Mouse (Mus musculus) hindbrain, postnatal 0 days (tissue): ENCODE measurements around the gene Haus2. TPM values are rescaled to one million over a fixed set of nuclear protein-coding genes. Genes with fewer than 3 reads are reported as not detected.

Source experiments
- ATAC-seq: fragments of 200-750 bp; cut with Nextera tagmentation; 2 replicates; pipeline ENCODE4 v1.8.0; 2017; ENCODE audit warnings: mild to moderate bottlenecking, moderate TSS enrichment, moderate library complexity
- DNase-seq: peaks from one replicate; pipeline ENCODE4 v3.0.0-alpha.2; 2015; ENCODE audit warnings: low spot score
- H3K27ac ChIP-seq: fragments of 300-500 bp; sonication (generic); 2 replicates; pipeline ENCODE4 v1.5.1; 2014; ENCODE audit warnings: mild to moderate bottlenecking
- H3K27me3 ChIP-seq: fragments of 300-500 bp; sonication (generic); 2 replicates; pipeline ENCODE4 v1.6.1; 2014; ENCODE audit warnings: low read length, mixed read lengths; ENCODE audit not compliant: insufficient read depth
- H3K36me3 ChIP-seq: fragments of 300-500 bp; sonication (generic); 2 replicates; pipeline ENCODE4 v1.6.1; 2014; ENCODE audit warnings: low read length, mixed read lengths; ENCODE audit not compliant: insufficient read depth
- H3K4me1 ChIP-seq: fragments of 300-500 bp; sonication (generic); 2 replicates; pipeline ENCODE4 v1.6.1; 2014; ENCODE audit warnings: antibody characterized with exemption, low read length, mixed read lengths; ENCODE audit not compliant: insufficient read depth
- H3K4me2 ChIP-seq: fragments of 300-500 bp; sonication (generic); 2 replicates; pipeline ENCODE4 v1.6.1; 2014; ENCODE audit warnings: low read depth, mild to moderate bottlenecking, low read length, moderate library complexity, mixed read lengths
- H3K4me3 ChIP-seq: fragments of 300-500 bp; sonication (generic); 2 replicates; pipeline ENCODE4 v1.5.1; 2014; ENCODE audit warnings: low read length
- H3K9ac ChIP-seq: fragments of 300-500 bp; sonication (generic); replicated peaks from 2 replicates; pipeline ENCODE4 v1.6.1; 2014; ENCODE audit warnings: mild to moderate bottlenecking, low read length, moderate library complexity, mixed read lengths
- H3K9me3 ChIP-seq: fragments of 300-500 bp; sonication (generic); 2 replicates; pipeline ENCODE4 v1.6.1; 2016; ENCODE audit warnings: low read length, mixed read lengths
- CTCF ChIP-seq: IDR thresholded peaks from 2 replicates; pipeline ENCODE4 v1.5.1; 2016; ENCODE audit warnings: antibody characterized with exemption, control low read depth, low read depth
- WGBS: fragments of 180-500 bp; shearing (Covaris S2); extraction: QIAGEN DNeasy Blood & Tissue Kit; methylation state at CpG from one replicate; pipeline ENCODE4 v1.1.7; 2014; 5-methylcytosine and 5-hydroxymethylcytosine counted together
- polyA plus RNA-seq: library from polyadenylated mRNA; unstranded; fragments of >200 nt; fragmentation: Nextera tagmentation; extraction: Ambion mirVana; gene quantifications from 2 replicates; pipeline ENCODE4 v1.2.1, GENCODE M21; 2015
- total RNA-seq: library from RNA; depleted of rRNA; stranded (reverse); fragments of >200 nt; gene quantifications from 2 replicates; pipeline ENCODE4 v1.2.3, GENCODE M21; 2014

The Haus2 gene
- total and polyA plus RNA-seq, 2 experiments from 2014 or later: 22.7 to 37.2 TPM

- no peak overlapping the region for H3K4me3 ChIP-seq
- ATAC-seq (no peak), DNase-seq (no peak)
- H3K27me3 ChIP-seq: no peaks in the 10 kb centered on the region
- no peaks in the 10 kb centered on the region for H3K9me3 ChIP-seq
- no peak for TF ChIP-seq CTCF
- H3K36me3 ChIP-seq: no peaks in the 10 kb centered on the region
- H3K9ac ChIP-seq: no peak overlapping the region
- no peak overlapping the region for H3K27ac ChIP-seq
- 0 out of 2 replicates have a peak, but pooled peaks cover 4% of the 10 kb centered on the region for H3K4me1 ChIP-seq
- no peak overlapping the region for H3K4me2 ChIP-seq
- 82% methylated on average over 2 of the region's 2 CpGs for WGBS
Observed at GRCm38 (mm10) chr2:120654693-120655092, 45.5 kb downstream of the Haus2 start.

- Histone ChIP-seq H3K36me3 (no peaks in the 10 kb centered on the region), H3K9me3 (no peaks in the 10 kb centered on the region), H3K27me3 (no peaks in the 10 kb centered on the region), H3K9ac (no peak overlapping the region), H3K4me1 (0 out of 2 replicates have a peak, but pooled peaks cover 4% of the 10 kb centered on the region), H3K4me3 (no peak overlapping the region), H3K27ac (no peak overlapping the region), H3K4me2 (no peak overlapping the region)
- WGBS: 93% methylated on average over 5 of the region's 5 CpGs
- DNase-seq (no peak), ATAC-seq (no peak)
- no peak for TF ChIP-seq CTCF
Observed at GRCm38 (mm10) chr2:120655905-120656304, 46.7 kb downstream of the Haus2 start.

GRCm38 (mm10) chr2:120656711-120657110 is 47.5 kb downstream of the Haus2 start:
- Histone ChIP-seq H3K4me2 (no peak overlapping the region), H3K36me3 (no peaks in the 10 kb centered on the region), H3K9me3 (no peaks in the 10 kb centered on the region), H3K27me3 (no peaks in the 10 kb centered on the region), H3K4me3 (no peak overlapping the region), H3K27ac (no peak overlapping the region), H3K9ac (no peak overlapping the region), H3K4me1 (0 out of 2 replicates have a peak, but pooled peaks cover 4% of the 10 kb centered on the region)
- ATAC-seq (no peak), DNase-seq (no peak)
- no peak for TF ChIP-seq CTCF
- WGBS: 96% methylated on average over 2 of the region's 2 CpGs

GRCm38 (mm10) chr2:120658486-120658885 is 49.3 kb downstream of the Haus2 start:
- Histone ChIP-seq H3K4me1 (no peaks in the 10 kb centered on the region), H3K4me2 (no peak overlapping the region), H3K27me3 (no peaks in the 10 kb centered on the region), H3K9me3 (no peaks in the 10 kb centered on the region), H3K27ac (no peak overlapping the region), H3K4me3 (no peak overlapping the region), H3K36me3 (no peaks in the 10 kb centered on the region), H3K9ac (no peak overlapping the region)
- WGBS: 46% methylated on average over 5 of the region's 5 CpGs
- DNase-seq (peak; percentile 37), ATAC-seq (peak; percentile 45; the same call in 1 of the 2 replicates)
- TF ChIP-seq CTCF: no peak

GRCm38 (mm10) chr2:120659318-120659717 is 50.1 kb downstream of the Haus2 start:
- Histone ChIP-seq H3K27ac (no peak overlapping the region), H3K9ac (no peak overlapping the region), H3K27me3 (no peaks in the 10 kb centered on the region), H3K4me3 (no peak overlapping the region), H3K9me3 (no peaks in the 10 kb centered on the region), H3K36me3 (no peaks in the 10 kb centered on the region), H3K4me1 (no peaks in the 10 kb centered on the region), H3K4me2 (no peak overlapping the region)
- DNase-seq (no peak), ATAC-seq (no peak)
- TF ChIP-seq CTCF: no peak

- H3K4me1 ChIP-seq: no peaks in the 10 kb centered on the region
- H3K4me3 ChIP-seq: no peak overlapping the region
- no peaks in the 10 kb centered on the region for H3K9me3 ChIP-seq
- H3K9ac ChIP-seq: no peak overlapping the region
- H3K36me3 ChIP-seq: no peaks in the 10 kb centered on the region
- H3K27ac ChIP-seq: no peak overlapping the region
- H3K27me3 ChIP-seq: no peaks in the 10 kb centered on the region
- H3K4me2 ChIP-seq: no peak overlapping the region
- WGBS: 76% methylated on average over 5 of the region's 5 CpGs
- DNase-seq (no peak), ATAC-seq (no peak)
- TF ChIP-seq CTCF: no peak
Observed at GRCm38 (mm10) chr2:120660486-120661078, 51.4 kb downstream of the Haus2 start.

- H3K9me3 ChIP-seq: no peaks in the 10 kb centered on the region
- H3K36me3 ChIP-seq: no peaks in the 10 kb centered on the region
- no peak overlapping the region for H3K4me3 ChIP-seq
- H3K9ac ChIP-seq: no peak overlapping the region
- no peak for DNase-seq
- H3K4me2 ChIP-seq: no peak overlapping the region
- H3K27me3 ChIP-seq: no peaks in the 10 kb centered on the region
- no peak overlapping the region for H3K27ac ChIP-seq
- ATAC-seq: no peak
- no peaks in the 10 kb centered on the region for H3K4me1 ChIP-seq
- TF ChIP-seq CTCF: no peak
Observed at GRCm38 (mm10) chr2:120662766-120663165, 53.6 kb downstream of the Haus2 start.
